Mouse (Mus musculus): ENCODE measurements around the gene Dnajc13. TPM values are rescaled to one million over a fixed set of nuclear protein-coding genes. Genes with fewer than 3 reads are reported as not detected.

The Dnajc13 gene
- polyA plus RNA-seq, 1 experiment: not detected

DNA sequence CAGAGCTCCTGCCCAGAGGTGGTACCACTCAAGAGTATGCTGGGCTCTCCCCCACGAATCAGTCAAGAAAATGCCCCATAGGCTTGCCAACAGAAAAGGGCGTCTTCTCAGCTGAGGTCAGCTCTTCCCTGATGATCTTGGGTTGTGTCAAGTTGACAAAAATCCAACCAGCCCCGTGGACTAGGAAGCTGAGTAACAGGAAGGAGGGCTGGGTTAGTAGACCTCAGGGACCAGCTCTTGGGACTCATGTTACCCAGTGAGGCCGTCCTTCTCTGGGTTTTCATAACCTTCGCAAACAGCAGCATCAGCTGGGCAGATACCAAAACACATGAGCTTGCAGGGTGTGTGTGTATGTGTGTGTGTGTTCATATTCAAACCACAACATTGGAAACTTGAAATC is 19.0 kb upstream of the Dnajc13 start:
- no peak for TF ChIP-seq CTCF (IDR thresholded peaks at IDR 0.05; ENCODE audit: insufficient read depth, low read depth, low read length)
- H3K27ac ChIP-seq (ENCODE audit: insufficient read depth, low read depth, low read length): no peak overlapping the region
- 82% methylated on average over 5 of the region's 5 CpGs for WGBS
- no peak overlapping the region for H3K4me3 ChIP-seq (ENCODE audit: insufficient read depth, low read depth, low read length)
- no peaks in the 10 kb centered on the region for H3K4me1 ChIP-seq (ENCODE audit: control insufficient read depth, insufficient read depth, low read length)

DNA sequence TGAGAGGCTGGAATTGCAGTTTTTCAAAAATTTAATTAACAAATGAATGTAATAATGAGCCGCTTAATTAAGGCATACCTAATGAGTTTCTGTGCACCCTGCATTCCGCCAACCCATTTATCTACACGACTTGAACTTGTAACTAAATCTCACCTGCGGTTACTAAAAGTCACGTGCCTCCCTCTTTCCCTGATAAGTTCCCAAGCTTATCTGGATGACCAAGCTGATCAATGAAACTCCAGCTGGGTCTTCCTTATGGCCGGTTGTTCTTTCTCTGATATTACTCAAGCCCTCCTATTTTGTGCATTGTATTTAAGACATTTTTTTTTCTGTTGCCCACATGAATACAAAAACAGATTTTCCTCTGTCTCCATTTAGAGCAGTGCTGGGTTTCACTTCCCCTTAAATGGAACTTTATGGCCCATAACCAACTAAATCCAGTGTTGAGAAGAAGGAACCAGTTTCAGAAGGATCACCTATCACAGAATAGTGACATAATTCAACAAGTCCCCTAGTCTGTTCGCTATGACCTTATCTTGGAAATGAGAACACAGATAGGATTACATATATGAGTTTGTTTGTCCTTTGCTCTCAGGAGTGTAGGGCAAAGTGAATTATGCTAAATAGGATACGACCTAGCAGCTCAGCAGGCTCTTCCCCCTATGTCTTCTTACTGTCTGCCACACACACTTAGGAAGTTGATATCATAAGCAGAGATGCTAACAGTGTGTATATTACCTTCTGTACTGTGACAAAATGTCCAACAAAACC is 18.2 kb upstream of the Dnajc13 start:
- Histone ChIP-seq H3K27ac (ENCODE audit: insufficient read depth, low read depth, low read length) (no peak overlapping the region), H3K4me1 (ENCODE audit: control insufficient read depth, insufficient read depth, low read length) (no peaks in the 10 kb centered on the region), H3K4me3 (ENCODE audit: insufficient read depth, low read depth, low read length) (no peak overlapping the region)
- no peak for TF ChIP-seq POLR2A (IDR thresholded peaks at IDR 0.05; ENCODE audit: insufficient read depth, low read depth, low read length)
- 83% methylated on average over 8 of the region's 8 CpGs for WGBS

DNA sequence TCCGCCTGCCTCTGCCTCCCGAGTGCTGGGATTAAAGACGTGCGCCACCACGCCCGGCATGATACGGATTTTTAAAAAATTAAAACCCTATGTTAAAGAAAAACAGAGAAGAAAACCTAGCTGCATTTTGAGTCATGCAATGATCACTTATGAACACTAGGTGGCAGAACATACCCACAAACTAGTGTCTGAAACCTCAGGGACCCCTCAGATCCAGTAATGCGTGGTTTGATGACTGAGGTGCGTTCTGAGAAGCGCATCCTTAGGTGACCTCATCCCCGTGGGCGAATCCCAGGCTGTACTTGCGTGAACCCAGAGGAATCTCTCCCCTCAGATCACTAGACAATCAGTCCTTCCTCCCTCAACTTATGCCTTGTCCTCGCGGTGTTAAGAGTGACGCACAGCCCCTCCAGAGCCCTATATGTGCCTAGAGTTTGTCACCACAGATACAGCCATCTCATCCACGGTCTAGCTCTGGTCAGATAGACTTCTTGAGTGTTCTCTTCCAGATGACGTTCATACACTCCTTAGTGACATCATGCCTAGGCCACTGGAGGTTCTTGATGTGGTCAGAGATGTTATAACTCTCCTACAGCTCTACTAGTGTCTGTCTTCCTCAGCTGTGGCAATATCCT is 14.9 kb upstream of the Dnajc13 start:
- TF ChIP-seq CTCF (IDR thresholded peaks at IDR 0.05; ENCODE audit: insufficient read depth, low read depth, low read length) (peak; percentile 44; the same call in 1 of the 2 replicates), POLR2A (IDR thresholded peaks at IDR 0.05; ENCODE audit: insufficient read depth, low read depth, low read length) (no peak)

DNA sequence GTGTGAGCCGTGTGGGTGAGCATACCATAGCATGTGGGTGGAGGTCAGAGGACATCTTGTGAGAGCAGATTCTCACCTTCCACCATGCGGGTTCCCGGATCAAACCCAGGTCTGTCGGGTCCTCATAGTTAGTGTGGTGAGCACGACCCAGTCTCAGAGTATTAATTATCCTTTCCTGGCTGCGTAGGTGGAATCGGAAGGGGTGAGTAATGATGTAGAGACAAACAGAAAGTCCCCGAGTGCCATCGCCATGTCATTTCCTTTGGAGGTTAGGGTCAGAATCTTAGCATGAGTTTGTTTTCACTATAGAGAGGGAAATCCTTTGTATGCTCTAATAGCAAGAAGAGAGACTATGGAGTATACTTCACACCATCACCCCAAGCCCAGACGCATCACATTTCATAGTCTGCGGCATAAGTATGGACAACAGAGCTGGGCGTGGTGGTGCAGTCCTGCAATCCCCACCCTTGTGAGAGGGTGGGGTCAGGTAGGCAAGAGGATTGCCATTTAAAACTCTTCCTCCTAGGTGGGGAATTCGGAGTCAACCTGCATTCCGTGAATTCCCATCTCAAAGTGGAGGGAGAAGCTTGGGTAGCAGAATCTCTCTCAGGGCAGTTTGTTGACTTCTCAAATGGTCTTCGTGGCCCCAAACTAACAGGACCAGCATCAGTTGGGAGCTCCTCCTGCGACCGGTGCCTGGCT is 12.5 kb upstream of the Dnajc13 start:
- Histone ChIP-seq H3K27ac (ENCODE audit: insufficient read depth, low read depth, low read length) (no peak overlapping the region), H3K4me3 (ENCODE audit: insufficient read depth, low read depth, low read length) (no peak overlapping the region), H3K4me1 (ENCODE audit: control insufficient read depth, insufficient read depth, low read length) (peaks cover 4% of the 10 kb centered on the region; the same call in 1 of the 2 replicates)
- TF ChIP-seq POLR2A (IDR thresholded peaks at IDR 0.05; ENCODE audit: insufficient read depth, low read depth, low read length) (no peak), CTCF (IDR thresholded peaks at IDR 0.05; ENCODE audit: insufficient read depth, low read depth, low read length) (no peak)
- 71% methylated on average over 17 of the region's 17 CpGs for WGBS

More for the DNA sequence above, 14.9 kb upstream of the Dnajc13 start:
- H3K27ac ChIP-seq (ENCODE audit: insufficient read depth, low read depth, low read length): no peak overlapping the region
- WGBS: 18% methylated on average over 18 of the region's 18 CpGs
- H3K4me1 ChIP-seq (ENCODE audit: control insufficient read depth, insufficient read depth, low read length): peaks cover 4% of the 10 kb centered on the region; the same call in 1 of the 2 replicates
- no peak overlapping the region for H3K4me3 ChIP-seq (ENCODE audit: insufficient read depth, low read depth, low read length)

DNA sequence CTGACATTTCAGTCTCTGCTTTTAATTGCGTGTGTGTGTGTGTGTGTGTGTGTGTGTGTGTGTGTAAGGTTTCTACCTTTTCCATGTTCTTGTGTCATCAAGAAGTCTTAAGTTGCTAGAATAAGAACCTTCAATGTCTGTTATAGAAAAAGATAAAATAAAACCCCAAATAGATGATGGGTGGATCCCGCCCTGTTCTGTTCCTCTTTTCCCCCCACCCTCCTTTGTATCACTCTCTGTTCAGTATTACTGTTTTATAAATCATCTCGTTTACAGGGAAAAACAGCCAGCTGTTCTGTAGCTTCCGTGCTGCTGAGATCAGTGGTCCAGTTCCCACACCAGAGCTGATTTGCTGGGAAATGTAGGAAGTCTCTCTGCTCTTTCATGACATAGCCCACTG is 9.3 kb upstream of the Dnajc13 start:
- 70% methylated on average over 4 of the region's 4 CpGs for WGBS
- TF ChIP-seq CTCF (IDR thresholded peaks at IDR 0.05; ENCODE audit: insufficient read depth, low read depth, low read length) (no peak), POLR2A (IDR thresholded peaks at IDR 0.05; ENCODE audit: insufficient read depth, low read depth, low read length) (no peak)
- H3K27ac ChIP-seq (ENCODE audit: insufficient read depth, low read depth, low read length): no peak overlapping the region
- peaks cover 4% of the 10 kb centered on the region; the same call in 1 of the 2 replicates for H3K4me1 ChIP-seq (ENCODE audit: control insufficient read depth, insufficient read depth, low read length)
- no peak overlapping the region for H3K4me3 ChIP-seq (ENCODE audit: insufficient read depth, low read depth, low read length)

DNA sequence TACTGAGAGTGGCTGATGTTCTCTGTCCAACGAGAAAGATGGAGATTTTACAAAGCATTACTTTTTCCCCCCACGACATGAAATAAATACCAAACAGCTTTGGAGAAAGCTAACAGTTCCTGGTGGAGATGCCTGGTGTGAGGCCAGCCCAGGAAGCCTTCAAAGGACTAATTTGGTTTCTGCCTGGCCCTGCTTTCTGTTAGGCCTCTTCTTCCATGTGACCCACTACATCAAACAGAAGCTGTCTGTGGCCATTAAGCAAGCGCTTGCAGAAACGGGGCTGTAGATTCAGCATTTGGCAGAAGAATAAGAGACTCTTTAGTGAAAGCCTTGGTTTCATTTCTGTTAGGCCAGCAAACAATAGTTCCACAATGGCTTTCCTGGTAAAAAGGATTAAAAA is 8.9 kb upstream of the Dnajc13 start:
- TF ChIP-seq POLR2A (IDR thresholded peaks at IDR 0.05; ENCODE audit: insufficient read depth, low read depth, low read length) (no peak), CTCF (IDR thresholded peaks at IDR 0.05; ENCODE audit: insufficient read depth, low read depth, low read length) (no peak)
- H3K27ac ChIP-seq (ENCODE audit: insufficient read depth, low read depth, low read length): no peak overlapping the region
- H3K4me3 ChIP-seq (ENCODE audit: insufficient read depth, low read depth, low read length): no peak overlapping the region
- WGBS: 54% methylated on average over 4 of the region's 4 CpGs
- H3K4me1 ChIP-seq (ENCODE audit: control insufficient read depth, insufficient read depth, low read length): peaks cover 4% of the 10 kb centered on the region; the same call in 1 of the 2 replicates

DNA sequence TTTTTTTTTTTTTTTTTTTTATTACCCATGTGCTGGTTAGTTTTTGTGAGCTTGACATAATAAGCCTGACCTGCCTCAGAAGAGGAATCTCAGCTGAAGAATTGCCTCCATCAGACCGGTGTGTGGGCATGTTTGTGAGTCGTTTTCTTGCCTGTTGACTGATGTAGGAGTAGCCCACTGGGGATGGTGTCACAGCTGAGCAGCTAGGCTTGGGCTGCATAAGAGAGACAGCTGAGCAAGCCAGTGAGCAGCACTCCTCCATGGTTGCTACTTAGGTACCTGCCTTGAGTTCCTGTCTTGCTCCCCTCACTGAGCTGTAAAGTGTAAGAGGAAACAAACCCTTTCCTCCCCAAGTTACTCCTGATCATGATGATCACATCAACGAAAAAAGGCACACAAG is 7.2 kb upstream of the Dnajc13 start:
- TF ChIP-seq POLR2A (IDR thresholded peaks at IDR 0.05; ENCODE audit: insufficient read depth, low read depth, low read length) (no peak), CTCF (IDR thresholded peaks at IDR 0.05; ENCODE audit: insufficient read depth, low read depth, low read length) (no peak)
- Histone ChIP-seq H3K4me1 (ENCODE audit: control insufficient read depth, insufficient read depth, low read length) (no peaks in the 10 kb centered on the region), H3K27ac (ENCODE audit: insufficient read depth, low read depth, low read length) (no peak overlapping the region), H3K4me3 (ENCODE audit: insufficient read depth, low read depth, low read length) (no peak overlapping the region)
- 62% methylated on average over 3 of the region's 3 CpGs for WGBS

DNA sequence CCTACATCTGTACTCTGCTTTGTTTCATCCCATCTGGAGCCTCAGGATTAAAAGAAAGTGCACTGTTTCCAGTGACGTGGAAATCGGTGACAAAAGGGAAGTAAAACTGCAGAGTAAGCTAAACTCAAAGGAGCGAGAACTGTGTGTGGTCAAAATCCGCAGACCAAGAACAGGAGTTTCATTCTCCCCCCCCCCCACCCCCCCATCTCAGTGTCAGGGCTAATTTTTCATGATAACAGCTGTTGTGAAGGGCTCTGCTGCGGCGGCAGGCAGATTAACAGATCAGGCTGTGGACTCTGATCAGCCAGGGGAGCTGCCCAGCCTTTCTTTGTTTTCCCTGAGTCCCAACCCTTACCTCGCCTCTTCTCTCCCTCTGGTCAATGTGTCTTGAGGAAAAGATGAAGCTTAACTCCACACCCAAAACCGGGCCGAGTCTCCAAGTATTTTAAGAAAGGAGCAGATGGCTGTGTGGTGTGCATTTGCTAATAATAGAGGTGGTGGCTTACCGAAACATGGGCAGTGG is 6.7 kb upstream of the Dnajc13 start:
- H3K27ac ChIP-seq (ENCODE audit: insufficient read depth, low read depth, low read length): no peak overlapping the region
- WGBS: 34% methylated on average over 10 of the region's 10 CpGs

DNA sequence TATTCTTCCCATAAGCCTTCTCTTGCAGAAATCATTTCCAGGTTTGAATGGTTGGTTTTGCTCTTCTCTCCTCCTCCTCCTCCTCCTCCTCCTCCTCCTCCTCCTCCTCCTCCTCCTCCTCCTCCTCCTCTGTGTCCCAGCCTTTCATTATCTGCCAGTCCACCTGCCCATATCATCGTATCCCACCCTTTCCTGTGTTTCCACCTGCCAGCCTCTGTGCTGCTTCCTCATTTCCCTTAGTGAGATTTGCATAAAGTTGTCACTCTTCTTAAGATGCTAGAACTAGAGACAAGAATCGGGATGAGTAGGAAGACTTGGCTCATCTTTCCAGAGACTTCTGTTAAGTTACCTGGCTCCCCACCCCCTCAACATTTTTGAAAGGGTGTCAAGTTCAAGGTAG is 1.8 kb upstream of the Dnajc13 start:
- WGBS: 81% methylated on average over 2 of the region's 2 CpGs
- no peak overlapping the region for H3K27ac ChIP-seq (ENCODE audit: insufficient read depth, low read depth, low read length)
- TF ChIP-seq CTCF (IDR thresholded peaks at IDR 0.05; ENCODE audit: insufficient read depth, low read depth, low read length) (no peak), POLR2A (IDR thresholded peaks at IDR 0.05; ENCODE audit: insufficient read depth, low read depth, low read length) (no peak)
- H3K4me1 ChIP-seq (ENCODE audit: control insufficient read depth, insufficient read depth, low read length): peaks cover 6% of the 10 kb centered on the region; the same call in 1 of the 2 replicates
- H3K4me3 ChIP-seq (ENCODE audit: insufficient read depth, low read depth, low read length): no peak overlapping the region

More for the DNA sequence above, 6.7 kb upstream of the Dnajc13 start:
- TF ChIP-seq POLR2A (IDR thresholded peaks at IDR 0.05; ENCODE audit: insufficient read depth, low read depth, low read length) (no peak), CTCF (IDR thresholded peaks at IDR 0.05; ENCODE audit: insufficient read depth, low read depth, low read length) (no peak)
- Histone ChIP-seq H3K4me3 (ENCODE audit: insufficient read depth, low read depth, low read length) (no peak overlapping the region), H3K4me1 (ENCODE audit: control insufficient read depth, insufficient read depth, low read length) (no peaks in the 10 kb centered on the region)
